ENCODE assay signal across 8 mouse cellular contexts in genomic region chr9:60744171-60744969, GRCm38 (mm10). TPM values are rescaled to one million over a fixed set of nuclear protein-coding genes. Genes with fewer than 3 reads are reported as not detected.
DNase-seq lines count a peak whose midpoint lies in the region; ATAC-seq lines count a peak whose summit lies in the region.

No protein-coding gene starts in this region.

- H3K9me3 ChIP-seq in hindbrain, embryonic 11.5 days (ENCODE audit: control insufficient read depth, low read length), result no peaks in the 10 kb centered on the region
- no peaks in the 10 kb centered on the region for H3K9me3 ChIP-seq in hindbrain, embryonic 16.5 days (ENCODE audit: control insufficient read depth, low read length)
- H3K9me3 ChIP-seq in embryonic facial prominence, embryonic 15.5 days (replicated peaks), result no peaks in the 10 kb centered on the region

- H3K36me3 ChIP-seq in hindbrain, embryonic 11.5 days (ENCODE audit: control insufficient read depth, insufficient read depth, low read length), result no peaks in the 10 kb centered on the region
- H3K36me3 ChIP-seq in hindbrain, embryonic 16.5 days (ENCODE audit: control insufficient read depth, insufficient read depth, low read length), result no peaks in the 10 kb centered on the region
- H3K36me3 ChIP-seq in embryonic facial prominence, embryonic 15.5 days, result no peaks in the 10 kb centered on the region

- WGBS in hindbrain, embryonic 11.5 days, result 48% methylated on average over 18 of the region's 18 CpGs
- WGBS in hindbrain, embryonic 16.5 days, result 45% methylated on average over 18 of the region's 18 CpGs
- 32% methylated on average over 18 of the region's 18 CpGs for WGBS in embryonic facial prominence, embryonic 15.5 days

- ATAC-seq in hindbrain, embryonic 11.5 days (ENCODE audit: low FRiP score), result no peak
- no peak; the same call in 1 of the 2 replicates for ATAC-seq in hindbrain, embryonic 16.5 days
- no peak for ATAC-seq in embryonic facial prominence, embryonic 15.5 days (ENCODE audit: insufficient number of reproducible peaks, low FRiP score, low TSS enrichment, low read depth)
- ATAC-seq in hematopoietic stem cell, adult 5-6 weeks (replicated peaks in 1 of 2; ENCODE audit: insufficient read depth in 1 of 2, low FRiP score in 2 of 2, low TSS enrichment in 1 of 2, low read depth in 1 of 2, poor library complexity in 2 of 2, severe bottlenecking in 2 of 2), result peak; percentile 43 to 79

- DNase-seq in hindbrain, embryonic 11.5 days (ENCODE audit: low spot score), result peak; percentile 72
- DNase-seq in B cell, adult 2 months, result peak; percentile 49 to 50
- peak; percentile 46 to 65 for DNase-seq in adrenal gland, postnatal 36 days
- DNase-seq in lung, adult 18-20 months, result peak; percentile 32 to 52
- DNase-seq in right cerebral cortex, postnatal 10 days (ENCODE audit: low spot score in 2 of 2), result peak; percentile 58 to 76

- H3K27me3 ChIP-seq in hindbrain, embryonic 11.5 days (ENCODE audit: control insufficient read depth, insufficient read depth, low read length), result no peaks in the 10 kb centered on the region
- no peaks in the 10 kb centered on the region for H3K27me3 ChIP-seq in hindbrain, embryonic 16.5 days (replicated peaks; ENCODE audit: control insufficient read depth, insufficient read depth, low read length)
- H3K27me3 ChIP-seq in embryonic facial prominence, embryonic 15.5 days, result no peaks in the 10 kb centered on the region; the same call in 1 of the 2 replicates

- no peak overlapping the region for H3K4me2 ChIP-seq in hindbrain, embryonic 11.5 days (replicated peaks; ENCODE audit: low read depth, low read length)
- H3K4me2 ChIP-seq in hindbrain, embryonic 16.5 days (ENCODE audit: low read length), result no peak overlapping the region
- no peak overlapping the region for H3K4me2 ChIP-seq in embryonic facial prominence, embryonic 15.5 days (replicated peaks)

- H3K4me3 ChIP-seq in hindbrain, embryonic 11.5 days (ENCODE audit: low read depth, low read length), result no peak overlapping the region
- no peak overlapping the region for H3K4me3 ChIP-seq in hindbrain, embryonic 16.5 days (ENCODE audit: low read length)
- no peak overlapping the region for H3K4me3 ChIP-seq in embryonic facial prominence, embryonic 15.5 days (replicated peaks)

- H3K27ac ChIP-seq in hindbrain, embryonic 11.5 days (ENCODE audit: low read depth, low read length), result no peak overlapping the region
- H3K27ac ChIP-seq in hindbrain, embryonic 16.5 days (ENCODE audit: low read depth, low read length), result no peak overlapping the region
- no peak overlapping the region for H3K27ac ChIP-seq in embryonic facial prominence, embryonic 15.5 days (replicated peaks)

- no peak overlapping the region for H3K9ac ChIP-seq in hindbrain, embryonic 11.5 days (ENCODE audit: low read depth, low read length)
- no peak overlapping the region for H3K9ac ChIP-seq in hindbrain, embryonic 16.5 days (ENCODE audit: low read depth, low read length)
- 0 out of 2 replicates have a peak overlapping the region, but pooled peaks have one; percentile 5 for H3K9ac ChIP-seq in embryonic facial prominence, embryonic 15.5 days

- no peaks in the 10 kb centered on the region for H3K4me1 ChIP-seq in hindbrain, embryonic 11.5 days (replicated peaks; ENCODE audit: control insufficient read depth, insufficient read depth, low read length)
- H3K4me1 ChIP-seq in hindbrain, embryonic 16.5 days (ENCODE audit: control insufficient read depth, insufficient read depth, low read depth, low read length), result no peaks in the 10 kb centered on the region
- H3K4me1 ChIP-seq in embryonic facial prominence, embryonic 15.5 days, result peaks cover 12% of the 10 kb centered on the region

RNA-seq across cellular contexts. Expression of gene Larp6, which starts 31.6 kb away (rescaled TPM):
- polyA plus RNA-seq in hindbrain, embryonic 11.5 days (2014; fragmentation: Nextera tagmentation; extraction: Ambion mirVana), result 1.9 and 2.1 TPM in 2 replicates
- 23.3 and 25.2 TPM in 2 replicates for polyA plus RNA-seq in hindbrain, embryonic 16.5 days (2015; fragmentation: Nextera tagmentation; extraction: Ambion mirVana)
- total RNA-seq in adrenal gland, postnatal 36 days (2021), result 1 to 10 TPM; 2.3 to 3.0 TPM
- polyA plus RNA-seq in embryonic facial prominence, embryonic 15.5 days (2015; fragmentation: Nextera tagmentation; extraction: Ambion mirVana), result 5.0 and 5.3 TPM in 2 replicates
- 0.45 and 1.1 TPM in 2 replicates for total RNA-seq in hematopoietic stem cell, adult 5-6 weeks (2017)

RNA-seq across cellular contexts. Expression of gene Uaca, which starts 50.0 kb away (rescaled TPM):
- polyA plus RNA-seq in hindbrain, embryonic 11.5 days (2014; fragmentation: Nextera tagmentation; extraction: Ambion mirVana), result 22.3 and 22.5 TPM in 2 replicates
- 15.8 and 22.2 TPM in 2 replicates for polyA plus RNA-seq in hindbrain, embryonic 16.5 days (2015; fragmentation: Nextera tagmentation; extraction: Ambion mirVana)
- 10 to 100 TPM; 38.0 to 53.3 TPM for total RNA-seq in adrenal gland, postnatal 36 days (2021)
- 33.9 and 38.2 TPM in 2 replicates for polyA plus RNA-seq in embryonic facial prominence, embryonic 15.5 days (2015; fragmentation: Nextera tagmentation; extraction: Ambion mirVana)
- 6.2 and 6.8 TPM in 2 replicates for total RNA-seq in hematopoietic stem cell, adult 5-6 weeks (2017)

RNA-seq across cellular contexts. Expression of gene Lrrc49, which starts 56.4 kb away (rescaled TPM):
- 54.8 and 60.5 TPM in 2 replicates for polyA plus RNA-seq in hindbrain, embryonic 11.5 days (2014; fragmentation: Nextera tagmentation; extraction: Ambion mirVana)
- polyA plus RNA-seq in hindbrain, embryonic 16.5 days (2015; fragmentation: Nextera tagmentation; extraction: Ambion mirVana), result 78.3 and 81.4 TPM in 2 replicates
- total RNA-seq in adrenal gland, postnatal 36 days (2021), result 10 to 100 TPM; 15.3 to 19.4 TPM
- 16.1 and 17.9 TPM in 2 replicates for polyA plus RNA-seq in embryonic facial prominence, embryonic 15.5 days (2015; fragmentation: Nextera tagmentation; extraction: Ambion mirVana)
- 35.5 and 36.5 TPM in 2 replicates for total RNA-seq in hematopoietic stem cell, adult 5-6 weeks (2017)

Comparison
In these comparisons a context has a peak if more than half of its experiments do, and no peak if none do; other contexts are left out.
1. ATAC-seq: peak in hematopoietic stem cell, adult 5-6 weeks (2 of 2); none in hindbrain, embryonic 11.5 days (single experiment), hindbrain, embryonic 16.5 days (single experiment) and embryonic facial prominence, embryonic 15.5 days (single experiment).
2. Peak in every context shown above with its lines, with median percentiles within 50 percentile points of each other: DNase-seq.